Mouse (Mus musculus): Measurements from ENCODE around the gene Donson.
A peak's percentile ranks its signal among the peaks of the same experiment; 100 is the strongest.

The Donson gene

GRCm38 (mm10) chr16:91688619-91689334 lies at the start of gene Donson:
Gene Donson (minus strand): TSS chr16:91688770.
- peak; percentile 78 to 90 for DNase-seq (ENCODE audit: low spot score in 2 of 2)

GRCm38 (mm10) chr16:91736046-91736816 lies 47.7 kb upstream of the Donson start:
- no peak for DNase-seq (ENCODE audit: low spot score in 2 of 2)

GRCm38 (mm10) chr16:91734771-91735170 lies 46.2 kb upstream of the Donson start:
- no peak for DNase-seq (ENCODE audit: low spot score in 2 of 2)

GRCm38 (mm10) chr16:91732816-91733215 lies 44.2 kb upstream of the Donson start:
- no peak for DNase-seq (ENCODE audit: low spot score in 2 of 2)

GRCm38 (mm10) chr16:91730446-91730845 lies 41.9 kb upstream of the Donson start:
- no peak for DNase-seq (ENCODE audit: low spot score in 2 of 2)

GRCm38 (mm10) chr16:91729821-91730441 lies 41.4 kb upstream of the Donson start:
- peak; percentile 27 to 34 for DNase-seq (ENCODE audit: low spot score in 2 of 2)

- DNase-seq (ENCODE audit: low spot score in 2 of 2) = peak; percentile 96 to 98
Measured at GRCm38 (mm10) chr16:91729066-91729482, 40.5 kb upstream of the Donson start, which contains the start of gene Itsn1. Gene Itsn1 (plus strand): TSS chr16:91729281.

- DNase-seq (ENCODE audit: low spot score in 2 of 2) = peak; percentile 96 to 98
Measured at GRCm38 (mm10) chr16:91728123-91729065, 39.8 kb upstream of the Donson start, which contains the start of gene Cryzl1. Gene Cryzl1 (minus strand): TSS chr16:91728975.

- DNase-seq (ENCODE audit: low spot score in 2 of 2) = no peak
Measured at GRCm38 (mm10) chr16:91727433-91727832, 38.9 kb upstream of the Donson start.

GRCm38 (mm10) chr16:91724247-91724646 lies 35.7 kb upstream of the Donson start:
- DNase-seq (ENCODE audit: low spot score in 2 of 2) = no peak

GRCm38 (mm10) chr16:91717399-91717798 lies 28.8 kb upstream of the Donson start:
- no peak for DNase-seq (ENCODE audit: low spot score in 2 of 2)

GRCm38 (mm10) chr16:91716927-91717349 lies 28.4 kb upstream of the Donson start:
- no peak for DNase-seq (ENCODE audit: low spot score in 2 of 2)

- no peak for DNase-seq (ENCODE audit: low spot score in 2 of 2)
Measured at GRCm38 (mm10) chr16:91710241-91710640, 21.7 kb upstream of the Donson start.

- peak in 1 of 2 experiments; percentile 30 for DNase-seq (ENCODE audit: low spot score in 2 of 2)
Measured at GRCm38 (mm10) chr16:91704603-91705340, 16.2 kb upstream of the Donson start.

- no peak for DNase-seq (ENCODE audit: low spot score in 2 of 2)
Measured at GRCm38 (mm10) chr16:91702771-91703188, 14.2 kb upstream of the Donson start.

- no peak for DNase-seq (ENCODE audit: low spot score in 2 of 2)
Measured at GRCm38 (mm10) chr16:91701908-91702307, 13.3 kb upstream of the Donson start.

- no peak for DNase-seq (ENCODE audit: low spot score in 2 of 2)
Measured at GRCm38 (mm10) chr16:91698995-91699394, 10.4 kb upstream of the Donson start.

GRCm38 (mm10) chr16:91695108-91695755 lies 6.7 kb upstream of the Donson start:
- no peak for DNase-seq (ENCODE audit: low spot score in 2 of 2)

- DNase-seq (ENCODE audit: low spot score in 2 of 2) = peak; percentile 47 to 64
Measured at GRCm38 (mm10) chr16:91694455-91695084, 6.0 kb upstream of the Donson start.

Data from frontal cortex, postnatal 14 days (tissue).